Mouse (Mus musculus) kidney, adult 2 months (tissue): ENCODE measurements around the gene Wdr1. TPM values are rescaled to one million over a fixed set of nuclear protein-coding genes. Genes with fewer than 3 reads are reported as not detected.

Source experiments
- DNase-seq: peaks from one replicate; pipeline ENCODE4 v3.0.0; 2021
- H3K27ac ChIP-seq: fragments of 200-500 bp; 2 replicates; pipeline ENCODE4 v1.5.1; 2012; ENCODE audit warnings: low read depth, low read length, control low read depth, inconsistent platforms; ENCODE audit not compliant: insufficient read depth
- H3K27me3 ChIP-seq: fragments of 200-500 bp; replicated peaks from 2 replicates; pipeline ENCODE4 v1.6.1; 2012; ENCODE audit warnings: mild to moderate bottlenecking, moderate library complexity, low read length, inconsistent platforms; ENCODE audit not compliant: control insufficient read depth, insufficient read depth
- H3K36me3 ChIP-seq: fragments of 200-500 bp; 2 replicates; pipeline ENCODE4 v1.6.1; 2012; ENCODE audit warnings: mild to moderate bottlenecking, moderate library complexity, low read length, inconsistent platforms; ENCODE audit not compliant: control insufficient read depth, insufficient read depth
- H3K4me1 ChIP-seq: fragments of 200-500 bp; 2 replicates; pipeline ENCODE4 v1.6.1; 2011; ENCODE audit warnings: low read length; ENCODE audit not compliant: control insufficient read depth, insufficient read depth
- H3K4me3 ChIP-seq: fragments of 200-500 bp; 2 replicates; pipeline ENCODE4 v1.5.1; 2011; ENCODE audit warnings: mild to moderate bottlenecking, low read depth, low read length, control low read depth; ENCODE audit not compliant: insufficient read depth
- CTCF ChIP-seq: fragments of 200-500 bp; conservative IDR thresholded peaks from 2 replicates; pipeline ENCODE4 v1.5.1; 2011; ENCODE audit warnings: low read depth, mild to moderate bottlenecking, control low read depth, low read length, moderate library complexity, mixed read lengths; ENCODE audit not compliant: insufficient read depth, insufficient read length
- POLR2A ChIP-seq: fragments of 200-500 bp; IDR thresholded peaks from one replicate; pipeline ENCODE4 v1.6.1; 2011; ENCODE audit warnings: low read depth, low read length, control low read depth
- WGBS: fragments of 180-500 bp; shearing (Covaris S2); methylation state at CpG from one replicate; pipeline ENCODE4 v1.1.7; 2018; 5-methylcytosine and 5-hydroxymethylcytosine counted together
- polyA plus RNA-seq: library from polyadenylated mRNA; depleted of rRNA; stranded (reverse); fragments of >200 nt; gene quantifications from 2 replicates; pipeline ENCODE4 v1.2.3, GENCODE M21; 2012

Gene Wdr1
- polyA plus RNA-seq, 1 experiment = 122 TPM

GRCm38 (mm10) chr5:38532084-38532483 lies 30.9 kb downstream of the Wdr1 start:
- TF ChIP-seq CTCF (no peak), POLR2A (no peak)
- Histone ChIP-seq H3K4me1 (no peaks in the 10 kb centered on the region), H3K4me3 (no peak overlapping the region), H3K36me3 (peaks cover 4% of the 10 kb centered on the region), H3K27ac (no peak overlapping the region), H3K27me3 (no peaks in the 10 kb centered on the region)
- 92% methylated on average over 4 of the region's 4 CpGs for WGBS
- no peak for DNase-seq

- H3K4me3 ChIP-seq = no peak overlapping the region
- no peaks in the 10 kb centered on the region for H3K4me1 ChIP-seq
- H3K36me3 ChIP-seq = peaks cover 1% of the 10 kb centered on the region; the same call in 1 of the 2 replicates
- no peaks in the 10 kb centered on the region for H3K27me3 ChIP-seq
- no peak overlapping the region for H3K27ac ChIP-seq
- WGBS = 59% methylated on average over 6 of the region's 6 CpGs
- TF ChIP-seq POLR2A (no peak), CTCF (peak; percentile 61)
- DNase-seq = peak; percentile 13
Measured at GRCm38 (mm10) chr5:38529724-38530428, 33.1 kb downstream of the Wdr1 start.

- no peak for TF ChIP-seq POLR2A
- TF ChIP-seq CTCF = no peak
- no peaks in the 10 kb centered on the region for H3K4me1 ChIP-seq
- no peak overlapping the region for H3K27ac ChIP-seq
- H3K27me3 ChIP-seq = no peaks in the 10 kb centered on the region
- DNase-seq = no peak
- H3K4me3 ChIP-seq = no peak overlapping the region
- 89% methylated on average over 5 of the region's 5 CpGs for WGBS
- H3K36me3 ChIP-seq = no peaks in the 10 kb centered on the region
Measured at GRCm38 (mm10) chr5:38522977-38523376, 40.0 kb downstream of the Wdr1 start.

- Histone ChIP-seq H3K36me3 (no peaks in the 10 kb centered on the region), H3K27ac (no peak overlapping the region), H3K4me1 (no peaks in the 10 kb centered on the region), H3K27me3 (no peaks in the 10 kb centered on the region), H3K4me3 (no peak overlapping the region)
- TF ChIP-seq POLR2A (no peak), CTCF (no peak)
- 27% methylated on average over 1 of the region's 1 CpGs for WGBS
- DNase-seq = no peak
Measured at GRCm38 (mm10) chr5:38520838-38521237, 42.2 kb downstream of the Wdr1 start.

GRCm38 (mm10) chr5:38516267-38516666 lies 46.8 kb downstream of the Wdr1 start:
- WGBS = 42% methylated on average over 6 of the region's 6 CpGs
- peak; percentile 62 for DNase-seq
- no peak for TF ChIP-seq POLR2A
- TF ChIP-seq CTCF = peak; percentile 72

GRCm38 (mm10) chr5:38512991-38513390 lies 50.0 kb downstream of the Wdr1 start:
- no peaks in the 10 kb centered on the region for H3K36me3 ChIP-seq
- no peak overlapping the region for H3K4me3 ChIP-seq
- no peaks in the 10 kb centered on the region for H3K4me1 ChIP-seq
- H3K27ac ChIP-seq = no peak overlapping the region
- DNase-seq = no peak
- no peaks in the 10 kb centered on the region for H3K27me3 ChIP-seq
- TF ChIP-seq CTCF (no peak), POLR2A (no peak)
- 19% methylated on average over 2 of the region's 2 CpGs for WGBS

More at GRCm38 (mm10) chr5:38516267-38516666, 46.8 kb downstream of the Wdr1 start:
- no peaks in the 10 kb centered on the region for H3K27me3 ChIP-seq
- no peak overlapping the region for H3K4me3 ChIP-seq
- no peaks in the 10 kb centered on the region for H3K4me1 ChIP-seq
- no peak overlapping the region for H3K27ac ChIP-seq
- H3K36me3 ChIP-seq = no peaks in the 10 kb centered on the region

- Histone ChIP-seq H3K4me3 (no peak overlapping the region), H3K27me3 (no peaks in the 10 kb centered on the region), H3K36me3 (no peaks in the 10 kb centered on the region), H3K27ac (no peak overlapping the region), H3K4me1 (no peaks in the 10 kb centered on the region)
- DNase-seq = no peak
- TF ChIP-seq POLR2A (no peak), CTCF (no peak)
- 87% methylated on average over 4 of the region's 4 CpGs for WGBS
Measured at GRCm38 (mm10) chr5:38509568-38509967, 53.5 kb downstream of the Wdr1 start.

- no peak overlapping the region for H3K27ac ChIP-seq
- no peaks in the 10 kb centered on the region for H3K27me3 ChIP-seq
- H3K36me3 ChIP-seq = no peaks in the 10 kb centered on the region
- H3K4me3 ChIP-seq = no peak overlapping the region
- TF ChIP-seq CTCF (no peak), POLR2A (no peak)
- DNase-seq = no peak
- WGBS = 77% methylated on average over 3 of the region's 3 CpGs
- no peaks in the 10 kb centered on the region for H3K4me1 ChIP-seq
Measured at GRCm38 (mm10) chr5:38505435-38505765, 57.6 kb downstream of the Wdr1 start.
